Mouse (Mus musculus) liver, adult 2 months (tissue): ENCODE results near the gene Arnt2.

Experiments used
- CTCF ChIP-seq: fragments of 200-500 bp; IDR thresholded peaks from 2 replicates; pipeline ENCODE4 v1.5.1; 2011; ENCODE audit warnings: low read depth, low read length, control low read depth
- POLR2A ChIP-seq: fragments of 200-500 bp; IDR thresholded peaks from 2 replicates; pipeline ENCODE4 v1.6.1; 2011; ENCODE audit warnings: low read length, control low read depth; ENCODE audit not compliant: insufficient read depth; ENCODE audit errors: extremely low read depth

GRCm38 (mm10) chr7:84314742-84315141, 95.2 kb downstream of the Arnt2 start:
- TF ChIP-seq CTCF (no peak), POLR2A (no peak)
